Mouse (Mus musculus) megakaryocyte, embryonic 14.5 days (primary cell): Measurements from ENCODE around the gene Chd4.

Experiments used
- FLI1 ChIP-seq: IDR thresholded peaks from 2 replicates; pipeline ENCODE4 v1.6.1; 2012; ENCODE audit warnings: low read length, inconsistent platforms, mixed read lengths
- GATA1 ChIP-seq: IDR thresholded peaks from 3 replicates; pipeline ENCODE4 v1.6.1; 2012; ENCODE audit warnings: mixed read lengths, low read length, inconsistent platforms, borderline replicate concordance

- no peak for TF ChIP-seq GATA1
- no peak for TF ChIP-seq FLI1
These were observed 51.5 kb downstream of the Chd4 start for GRCm38 (mm10) chr6:125147329-125147728.
